Mouse (Mus musculus): ENCODE measurements around the gene Sh2d1b2. TPM values are rescaled to one million over a fixed set of nuclear protein-coding genes. Genes with fewer than 3 reads are reported as not detected.

Sh2d1b2 gene
- polyA plus RNA-seq, 1 experiment from 2014 or later = not detected

DNA sequence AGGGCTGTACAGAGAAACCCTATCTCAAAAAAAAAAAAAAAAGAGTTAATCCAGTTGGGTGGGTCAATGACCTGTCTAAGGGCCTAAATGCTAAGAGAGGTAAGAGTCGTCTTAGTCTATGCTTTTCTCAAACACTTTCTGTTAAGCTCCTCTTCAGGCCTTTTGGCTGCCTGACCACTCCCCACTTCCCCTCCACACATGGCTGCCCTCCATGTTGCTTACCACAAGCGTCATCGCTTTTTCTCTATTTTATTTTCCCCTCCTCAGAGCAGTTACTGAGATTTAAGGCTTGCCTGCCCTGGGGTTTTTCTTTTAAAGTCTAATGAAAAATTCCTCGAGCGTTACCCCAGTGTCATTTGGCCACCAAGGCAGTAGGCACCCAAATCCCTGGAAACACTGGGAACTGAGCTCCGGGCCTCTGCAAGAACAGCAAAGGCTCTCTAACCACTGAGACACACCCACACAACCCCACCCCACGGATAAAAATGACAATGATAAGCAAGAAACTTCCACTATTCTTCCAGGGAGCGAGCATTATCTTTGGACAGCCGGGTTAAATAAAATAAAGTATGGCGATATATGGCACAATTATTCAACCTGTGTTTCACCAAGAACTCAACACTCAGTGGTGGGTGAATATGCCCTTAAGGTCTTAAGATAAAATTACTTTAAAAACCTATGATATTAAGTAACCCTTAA, 19.2 kb upstream of the Sh2d1b2 start:
- peak overlapping the region; percentile 50 for H3K4me2 ChIP-seq
- WGBS = 70% methylated on average over 10 of the region's 10 CpGs

GRCm38 (mm10) chr1:170214383-170214756, 18.2 kb upstream of the Sh2d1b2 start:
- 21% methylated on average over 7 of the region's 7 CpGs for WGBS
- H3K4me2 ChIP-seq = peak overlapping the region; percentile 85
- no peak for ATAC-seq (replicated peaks; ENCODE audit: low FRiP score)

More for the DNA sequence above, 19.2 kb upstream of the Sh2d1b2 start:
- DNase-seq (ENCODE audit: low spot score) = no peak
- H3K27ac ChIP-seq (ENCODE audit: low read depth, low read length) = no peak overlapping the region
- peaks cover 12% of the 10 kb centered on the region for H3K36me3 ChIP-seq (ENCODE audit: control insufficient read depth, insufficient read depth, low read length)
- H3K4me1 ChIP-seq (replicated peaks; ENCODE audit: control insufficient read depth, insufficient read depth, low read length) = peaks cover 6% of the 10 kb centered on the region
- H3K4me3 ChIP-seq (ENCODE audit: low read depth, low read length) = peak overlapping the region; percentile 17; the same call in 1 of the 2 replicates
- no peaks in the 10 kb centered on the region for H3K27me3 ChIP-seq (replicated peaks; ENCODE audit: control insufficient read depth, insufficient read depth, low read length)
- ATAC-seq (replicated peaks; ENCODE audit: low FRiP score) = no peak
- H3K9ac ChIP-seq (ENCODE audit: low read depth, low read length) = no peak overlapping the region
- no peaks in the 10 kb centered on the region for H3K9me3 ChIP-seq (ENCODE audit: control insufficient read depth, low read length)

GRCm38 (mm10) chr1:170214757-170215522, 17.6 kb upstream of the Sh2d1b2 start, which contains the start of gene Uhmk1:
Uhmk1 (minus strand) TSS chr1:170215397.
- peaks cover 9% of the 10 kb centered on the region for H3K36me3 ChIP-seq (ENCODE audit: control insufficient read depth, insufficient read depth, low read length)
- no peaks in the 10 kb centered on the region for H3K27me3 ChIP-seq (replicated peaks; ENCODE audit: control insufficient read depth, insufficient read depth, low read length)
- H3K9me3 ChIP-seq (ENCODE audit: control insufficient read depth, low read length) = no peaks in the 10 kb centered on the region
- peaks cover 6% of the 10 kb centered on the region for H3K4me1 ChIP-seq (replicated peaks; ENCODE audit: control insufficient read depth, insufficient read depth, low read length)
- peak within 1 kb of the TSS; percentile 66 for H3K27ac ChIP-seq (ENCODE audit: low read depth, low read length)
- ATAC-seq (replicated peaks; ENCODE audit: low FRiP score) (peak; percentile 95), DNase-seq (ENCODE audit: low spot score) (peak; percentile 88)
- under 1% methylated on average over 70 of the region's 70 CpGs for WGBS
- peak within 1 kb of the TSS; percentile 86 for H3K9ac ChIP-seq (ENCODE audit: low read depth, low read length)
- peak within 1 kb of the TSS; percentile 85 for H3K4me2 ChIP-seq
- H3K4me3 ChIP-seq (ENCODE audit: low read depth, low read length) = peak within 1 kb of the TSS; percentile 74

More at GRCm38 (mm10) chr1:170214383-170214756, 18.2 kb upstream of the Sh2d1b2 start:
- Histone ChIP-seq H3K36me3 (ENCODE audit: control insufficient read depth, insufficient read depth, low read length) (peaks cover 9% of the 10 kb centered on the region), H3K9ac (ENCODE audit: low read depth, low read length) (peak overlapping the region; percentile 86), H3K9me3 (ENCODE audit: control insufficient read depth, low read length) (no peaks in the 10 kb centered on the region), H3K27ac (ENCODE audit: low read depth, low read length) (peak overlapping the region; percentile 66; the same call in 1 of the 2 replicates), H3K4me1 (replicated peaks; ENCODE audit: control insufficient read depth, insufficient read depth, low read length) (peaks cover 6% of the 10 kb centered on the region), H3K27me3 (replicated peaks; ENCODE audit: control insufficient read depth, insufficient read depth, low read length) (no peaks in the 10 kb centered on the region), H3K4me3 (ENCODE audit: low read depth, low read length) (peak overlapping the region; percentile 74)
- DNase-seq (ENCODE audit: low spot score) = no peak

DNA sequence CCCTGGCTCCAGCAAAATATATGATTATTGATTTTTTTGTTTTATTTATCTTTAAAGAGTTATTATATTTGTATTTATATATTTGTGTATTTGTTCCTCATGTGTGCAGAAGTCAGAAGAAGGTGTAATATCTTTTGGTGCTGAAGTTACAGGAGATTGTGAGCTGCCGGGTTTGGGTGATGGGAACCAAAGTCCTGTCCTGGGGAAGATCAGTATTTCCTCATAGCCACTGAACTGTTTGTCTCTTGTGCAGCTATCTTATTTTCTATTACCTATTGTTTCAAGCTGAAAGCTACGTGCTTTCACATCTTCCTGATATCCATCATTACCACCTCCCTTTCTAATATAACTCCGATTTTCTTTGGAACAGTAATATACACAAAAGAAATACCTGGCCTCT, 17.0 kb upstream of the Sh2d1b2 start:
- Histone ChIP-seq H3K4me1 (replicated peaks; ENCODE audit: control insufficient read depth, insufficient read depth, low read length) (peaks cover 6% of the 10 kb centered on the region), H3K9me3 (ENCODE audit: control insufficient read depth, low read length) (no peaks in the 10 kb centered on the region), H3K27me3 (replicated peaks; ENCODE audit: control insufficient read depth, insufficient read depth, low read length) (no peaks in the 10 kb centered on the region), H3K27ac (ENCODE audit: low read depth, low read length) (no peak overlapping the region), H3K4me3 (ENCODE audit: low read depth, low read length) (peak overlapping the region; percentile 74), H3K4me2 (peak overlapping the region; percentile 85), H3K36me3 (ENCODE audit: control insufficient read depth, insufficient read depth, low read length) (peaks cover 8% of the 10 kb centered on the region), H3K9ac (ENCODE audit: low read depth, low read length) (no peak overlapping the region)
- no peak for DNase-seq (ENCODE audit: low spot score)
- ATAC-seq (replicated peaks; ENCODE audit: low FRiP score) = no peak
- WGBS = 63% methylated on average over 3 of the region's 3 CpGs

GRCm38 (mm10) chr1:170218091-170218884, 14.3 kb upstream of the Sh2d1b2 start:
- WGBS = 71% methylated on average over 6 of the region's 6 CpGs
- no peaks in the 10 kb centered on the region for H3K27me3 ChIP-seq (replicated peaks; ENCODE audit: control insufficient read depth, insufficient read depth, low read length)
- no peak for DNase-seq (ENCODE audit: low spot score)
- ATAC-seq (replicated peaks; ENCODE audit: low FRiP score) = no peak
- no peak overlapping the region for H3K27ac ChIP-seq (ENCODE audit: low read depth, low read length)
- peaks cover 3% of the 10 kb centered on the region for H3K4me1 ChIP-seq (replicated peaks; ENCODE audit: control insufficient read depth, insufficient read depth, low read length)
- no peak overlapping the region for H3K4me2 ChIP-seq
- no peak overlapping the region for H3K9ac ChIP-seq (ENCODE audit: low read depth, low read length)
- H3K4me3 ChIP-seq (ENCODE audit: low read depth, low read length) = no peak overlapping the region
- H3K36me3 ChIP-seq (ENCODE audit: control insufficient read depth, insufficient read depth, low read length) = no peaks in the 10 kb centered on the region
- no peaks in the 10 kb centered on the region for H3K9me3 ChIP-seq (ENCODE audit: control insufficient read depth, low read length)

DNA sequence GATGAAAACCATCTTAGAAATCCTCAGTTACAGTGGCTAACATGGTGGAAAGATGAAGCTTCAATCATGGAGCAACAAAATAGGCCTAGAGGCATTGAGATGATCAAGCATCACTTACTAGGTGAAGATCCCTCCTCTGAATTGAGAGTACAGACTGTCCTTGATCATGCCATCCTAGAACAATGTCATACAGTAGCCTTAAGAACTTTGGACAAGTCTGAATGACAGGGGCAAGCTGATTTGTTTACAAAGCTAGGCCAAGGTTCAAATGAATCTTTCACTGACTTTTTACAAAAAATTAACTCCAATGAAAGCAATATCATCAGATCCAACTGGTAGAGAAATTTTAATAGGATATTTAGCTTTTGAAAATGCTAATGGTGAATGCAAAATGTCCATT, 12.2 kb upstream of the Sh2d1b2 start:
- Histone ChIP-seq H3K4me1 (replicated peaks; ENCODE audit: control insufficient read depth, insufficient read depth, low read length) (no peaks in the 10 kb centered on the region), H3K9ac (ENCODE audit: low read depth, low read length) (no peak overlapping the region), H3K4me3 (ENCODE audit: low read depth, low read length) (no peak overlapping the region), H3K4me2 (no peak overlapping the region), H3K27me3 (replicated peaks; ENCODE audit: control insufficient read depth, insufficient read depth, low read length) (no peaks in the 10 kb centered on the region), H3K27ac (ENCODE audit: low read depth, low read length) (no peak overlapping the region), H3K9me3 (ENCODE audit: control insufficient read depth, low read length) (no peaks in the 10 kb centered on the region), H3K36me3 (ENCODE audit: control insufficient read depth, insufficient read depth, low read length) (no peaks in the 10 kb centered on the region)
- ATAC-seq (replicated peaks; ENCODE audit: low FRiP score) (no peak), DNase-seq (ENCODE audit: low spot score) (no peak)

DNA sequence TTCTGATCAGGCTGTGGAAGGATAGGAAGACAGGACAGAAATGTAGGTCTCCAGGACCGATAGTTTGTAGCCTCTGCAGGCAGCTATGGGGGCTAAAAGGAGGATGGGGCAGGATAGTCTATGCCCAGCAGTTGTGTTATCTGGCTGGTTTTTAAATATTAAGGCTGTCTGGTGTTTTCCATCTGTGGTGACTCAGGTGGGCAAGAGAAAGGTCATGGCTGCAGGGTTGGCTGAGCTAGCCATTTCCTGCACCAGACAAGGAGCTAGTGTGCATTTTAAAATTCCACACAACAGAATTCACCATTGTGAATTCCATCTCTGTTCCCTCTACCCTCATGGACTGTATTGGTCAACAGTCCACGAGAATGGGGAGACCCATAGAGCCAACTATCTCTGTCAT, 9.3 kb upstream of the Sh2d1b2 start:
- Histone ChIP-seq H3K27ac (ENCODE audit: low read depth, low read length) (no peak overlapping the region), H3K9ac (ENCODE audit: low read depth, low read length) (no peak overlapping the region), H3K4me2 (no peak overlapping the region), H3K9me3 (ENCODE audit: control insufficient read depth, low read length) (no peaks in the 10 kb centered on the region), H3K36me3 (ENCODE audit: control insufficient read depth, insufficient read depth, low read length) (no peaks in the 10 kb centered on the region), H3K4me3 (ENCODE audit: low read depth, low read length) (no peak overlapping the region), H3K4me1 (replicated peaks; ENCODE audit: control insufficient read depth, insufficient read depth, low read length) (no peaks in the 10 kb centered on the region), H3K27me3 (replicated peaks; ENCODE audit: control insufficient read depth, insufficient read depth, low read length) (no peaks in the 10 kb centered on the region)
- 67% methylated on average over 2 of the region's 2 CpGs for WGBS
- ATAC-seq (replicated peaks; ENCODE audit: low FRiP score) = no peak
- no peak for DNase-seq (ENCODE audit: low spot score)

GRCm38 (mm10) chr1:170245016-170245415, 12.5 kb downstream of the Sh2d1b2 start:
- Histone ChIP-seq H3K9ac (ENCODE audit: low read depth, low read length) (no peak overlapping the region), H3K4me2 (no peak overlapping the region), H3K36me3 (ENCODE audit: control insufficient read depth, insufficient read depth, low read length) (no peaks in the 10 kb centered on the region), H3K27ac (ENCODE audit: low read depth, low read length) (no peak overlapping the region), H3K27me3 (replicated peaks; ENCODE audit: control insufficient read depth, insufficient read depth, low read length) (no peaks in the 10 kb centered on the region), H3K4me3 (ENCODE audit: low read depth, low read length) (no peak overlapping the region), H3K4me1 (replicated peaks; ENCODE audit: control insufficient read depth, insufficient read depth, low read length) (no peaks in the 10 kb centered on the region), H3K9me3 (ENCODE audit: control insufficient read depth, low read length) (no peaks in the 10 kb centered on the region)
- WGBS = 75% methylated on average over 3 of the region's 3 CpGs
- DNase-seq (ENCODE audit: low spot score) = no peak
- ATAC-seq (replicated peaks; ENCODE audit: low FRiP score) = no peak

All from liver, embryonic 11.5 days (tissue).